Mouse (Mus musculus) Patski (cell line): ENCODE data around the gene Slc25a19. TPM values are rescaled to one million over a fixed set of nuclear protein-coding genes. Genes with fewer than 3 reads are reported as not detected.

Source experiments
- ATAC-seq: fragments of 100-300 bp; one replicate; pipeline ENCODE4 v1.8.0; 2021
- CTCF ChIA-PET: fragments of 350-600 bp; sonication (Branson Sonifier 250); formaldehyde crosslinking; loops from one replicate; lab custom pipeline; 2022; ENCODE audit warnings: inconsistent platforms; lab: Charles Lee
- POLR2A ChIA-PET: fragments of 350-600 bp; sonication (Branson Sonifier 250); formaldehyde crosslinking; loops from one replicate; lab custom pipeline; 2022; ENCODE audit warnings: antibody characterized with exemption, inconsistent platforms; lab: Charles Lee
- DNase-seq: peaks from one replicate; pipeline ENCODE4 v3.0.0-alpha.2; 2011; ENCODE audit warnings: low read depth, low spot score
- H3K27me3 ChIP-seq: fragments of 371-371 bp; one replicate; pipeline ENCODE4 v1.5.1; 2021
- CTCF ChIP-seq: fragments of 100-300 bp; IDR thresholded peaks from one replicate; pipeline ENCODE4 v1.5.1; 2021
- in situ Hi-C: fragments of 300-500 bp; cut with MboI; formaldehyde crosslinking; loops from 3 replicates; pipeline ENCODE4 v1.11.1; 2018; ENCODE audit warnings: low pct_unique_long_range_greater_than_20kb, mixed read lengths
- polyA plus RNA-seq: library from polyadenylated mRNA; unstranded; gene quantifications from one replicate; pipeline ENCODE4 v1.2.3, GENCODE M21; 2021

Slc25a19 gene
- polyA plus RNA-seq, 1 experiment from 2014 or later: 48.1 TPM

DNA sequence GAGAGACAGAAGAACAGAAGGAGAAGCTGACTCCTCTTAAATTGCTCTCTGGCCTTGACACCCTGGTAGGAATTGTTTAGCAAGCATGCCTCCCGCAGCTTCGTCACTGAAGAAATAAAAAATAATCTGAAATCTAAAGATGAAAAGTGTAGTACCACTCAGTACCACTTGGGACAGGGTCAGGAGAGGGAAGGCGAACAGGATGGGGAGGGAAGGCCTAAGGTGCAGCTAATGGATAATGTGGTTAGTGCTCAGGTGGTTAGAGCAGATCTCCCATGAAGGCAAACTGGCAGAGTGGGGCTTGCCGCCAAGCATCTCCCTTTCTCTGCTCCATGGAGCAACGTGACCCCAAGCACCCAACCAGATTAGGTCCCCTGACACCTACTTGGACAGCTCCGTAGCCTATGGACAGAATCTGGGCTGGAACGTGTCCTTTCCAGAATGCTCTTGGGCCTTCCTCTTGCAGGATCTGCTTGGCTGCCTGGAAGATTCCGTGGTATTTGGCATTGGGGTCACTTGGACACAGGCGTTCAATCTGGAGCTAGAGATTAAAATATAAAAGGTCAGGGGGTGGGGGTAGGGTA is 4.5 kb downstream of the Slc25a19 start:
- in situ Hi-C loops: no loop called here
- ChIA-PET CTCF (interaction anchor here (2.2 kb wide), 1 partner anchor 10 kb away, joined by 8 read pairs; the partner anchor contains the start of gene Mif4gd), POLR2A (no interaction called here)
- DNase-seq (no peak), ATAC-seq (no peak)
- H3K27me3 ChIP-seq: no peaks in the 10 kb centered on the region
- no peak for TF ChIP-seq CTCF

DNA sequence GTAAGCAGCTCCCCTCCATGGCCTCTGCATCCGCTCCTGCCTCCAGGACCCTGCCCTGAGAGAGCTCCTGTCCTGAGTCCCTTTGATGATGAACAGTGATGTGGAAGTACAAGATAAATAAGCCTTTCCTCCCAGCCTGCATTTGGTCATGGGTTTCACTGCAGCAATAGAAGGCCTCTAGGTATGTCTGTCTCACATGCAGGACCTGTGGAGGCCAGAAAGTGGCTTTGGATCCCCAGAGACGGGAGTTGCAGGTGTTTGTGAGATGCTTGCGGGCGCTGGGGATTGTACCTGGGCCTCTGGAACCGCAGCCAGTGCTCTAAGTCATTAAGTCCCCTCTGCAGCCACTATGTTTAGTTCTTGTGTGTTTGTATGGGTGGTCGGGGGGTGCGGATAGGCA is 8.1 kb downstream of the Slc25a19 start:
- TF ChIP-seq CTCF: no peak
- POLR2A ChIA-PET: no interaction called here
- H3K27me3 ChIP-seq: no peaks in the 10 kb centered on the region
- in situ Hi-C loops: no loop called here
- CTCF ChIA-PET: no interaction called here
- DNase-seq (no peak), ATAC-seq (no peak)

DNA sequence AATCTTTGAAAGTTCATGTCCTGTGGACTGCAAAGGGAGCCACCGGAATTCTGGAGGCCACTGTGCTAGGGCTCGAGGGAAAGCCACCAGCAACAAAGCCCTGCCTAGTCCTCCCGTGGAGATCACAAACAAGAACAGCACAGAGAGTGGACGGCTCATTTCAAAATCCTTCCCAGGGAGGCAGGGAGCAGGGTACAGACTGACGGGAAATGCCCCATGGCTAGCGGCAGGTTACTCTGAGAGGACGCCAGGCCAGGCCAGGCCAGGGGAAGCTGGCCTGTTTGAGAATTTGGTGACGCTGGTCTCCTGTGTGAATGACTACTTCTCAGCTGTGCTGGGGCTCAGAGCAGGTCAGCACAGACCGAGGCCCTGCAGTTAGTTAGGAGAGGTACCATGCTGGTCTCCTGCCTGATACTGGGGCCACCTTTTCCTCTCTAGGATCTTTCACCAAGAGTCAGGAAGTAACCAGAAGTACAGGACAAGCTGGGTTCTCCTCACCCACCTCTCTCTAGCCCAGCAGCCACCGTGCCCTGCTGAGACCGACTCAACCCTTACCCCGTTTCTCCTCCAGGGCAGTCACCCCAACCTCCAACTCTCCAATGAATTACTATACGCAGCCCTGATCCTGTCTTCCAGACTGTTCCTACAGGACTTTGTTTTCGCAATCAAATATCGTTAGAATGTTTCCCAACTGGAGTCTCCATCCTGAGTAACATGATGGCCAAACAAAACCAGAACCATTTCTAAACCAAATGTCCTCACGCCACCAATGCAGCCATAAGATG is 9.2 kb downstream of the Slc25a19 start:
- DNase-seq: no peak
- ChIA-PET CTCF (no interaction called here), POLR2A (interaction anchor here (0.8 kb wide), 1 partner anchor 9 kb away, joined by 3 read pairs; no protein-coding TSS in a partner anchor)
- no peaks in the 10 kb centered on the region for H3K27me3 ChIP-seq
- no peak for ATAC-seq
- in situ Hi-C loops: no loop called here
- no peak for TF ChIP-seq CTCF

- no peak for TF ChIP-seq CTCF
- H3K27me3 ChIP-seq: no peaks in the 10 kb centered on the region
- in situ Hi-C loops: no loop called here
- DNase-seq (no peak), ATAC-seq (no peak)
- ChIA-PET POLR2A (interaction anchor here (0.8 kb wide), 1 partner anchor 9 kb away, joined by 3 read pairs; no protein-coding TSS in a partner anchor), CTCF (no interaction called here)
Observed at GRCm38 (mm10) chr11:115618001-115618400, 10.1 kb downstream of the Slc25a19 start.

- TF ChIP-seq CTCF: no peak
- ChIA-PET POLR2A (no interaction called here), CTCF (interaction anchor here (1.2 kb wide), 1 partner anchor 9 kb away, joined by 5 read pairs; no protein-coding TSS in a partner anchor)
- in situ Hi-C loops: no loop called here
- ATAC-seq: no peak
- no peak for DNase-seq
- H3K27me3 ChIP-seq: no peaks in the 10 kb centered on the region
Observed at GRCm38 (mm10) chr11:115616893-115617292, 11.2 kb downstream of the Slc25a19 start.

GRCm38 (mm10) chr11:115616371-115616770 is 11.7 kb downstream of the Slc25a19 start:
- in situ Hi-C loops: no loop called here
- ChIA-PET POLR2A (no interaction called here), CTCF (interaction anchor here (1.2 kb wide), 1 partner anchor 9 kb away, joined by 5 read pairs; no protein-coding TSS in a partner anchor)
- no peaks in the 10 kb centered on the region for H3K27me3 ChIP-seq
- TF ChIP-seq CTCF: no peak
- DNase-seq: no peak
- ATAC-seq: no peak

DNA sequence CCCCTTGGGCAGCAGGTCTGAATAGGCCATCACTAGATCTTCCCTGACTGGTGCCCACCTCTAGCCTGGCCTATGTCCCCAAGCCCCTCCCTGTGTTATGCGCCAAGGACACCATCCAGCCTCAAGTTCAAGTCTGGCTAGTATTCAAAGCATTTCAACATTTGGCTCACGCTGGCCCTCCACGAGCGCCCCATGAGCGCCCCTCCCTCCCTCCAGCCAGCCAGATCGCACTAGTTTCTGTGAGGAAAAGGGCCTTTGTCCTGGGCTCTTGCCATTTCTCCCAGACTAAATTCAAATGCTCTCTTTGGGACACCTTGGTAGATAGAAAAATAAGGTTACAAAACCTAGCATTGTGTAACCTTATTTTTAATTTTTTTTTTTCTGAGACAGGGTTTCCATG is 12.2 kb downstream of the Slc25a19 start:
- ATAC-seq (no peak), DNase-seq (no peak)
- H3K27me3 ChIP-seq: no peaks in the 10 kb centered on the region
- CTCF ChIA-PET: interaction anchor here (1.2 kb wide), 1 partner anchor 10 kb away, joined by 5 read pairs; no protein-coding TSS in a partner anchor
- POLR2A ChIA-PET: no interaction called here
- in situ Hi-C loops: no loop called here
- TF ChIP-seq CTCF: no peak

- no peak for TF ChIP-seq CTCF
- POLR2A ChIA-PET: interaction anchor here (0.6 kb wide), 1 partner anchor 14 kb away, joined by 5 read pairs; no protein-coding TSS in a partner anchor
- no peaks in the 10 kb centered on the region for H3K27me3 ChIP-seq
- no peak for ATAC-seq
- in situ Hi-C loops: no loop called here
- DNase-seq: no peak
- CTCF ChIA-PET: no interaction called here
Observed at GRCm38 (mm10) chr11:115615108-115615825, 12.8 kb downstream of the Slc25a19 start.

DNA sequence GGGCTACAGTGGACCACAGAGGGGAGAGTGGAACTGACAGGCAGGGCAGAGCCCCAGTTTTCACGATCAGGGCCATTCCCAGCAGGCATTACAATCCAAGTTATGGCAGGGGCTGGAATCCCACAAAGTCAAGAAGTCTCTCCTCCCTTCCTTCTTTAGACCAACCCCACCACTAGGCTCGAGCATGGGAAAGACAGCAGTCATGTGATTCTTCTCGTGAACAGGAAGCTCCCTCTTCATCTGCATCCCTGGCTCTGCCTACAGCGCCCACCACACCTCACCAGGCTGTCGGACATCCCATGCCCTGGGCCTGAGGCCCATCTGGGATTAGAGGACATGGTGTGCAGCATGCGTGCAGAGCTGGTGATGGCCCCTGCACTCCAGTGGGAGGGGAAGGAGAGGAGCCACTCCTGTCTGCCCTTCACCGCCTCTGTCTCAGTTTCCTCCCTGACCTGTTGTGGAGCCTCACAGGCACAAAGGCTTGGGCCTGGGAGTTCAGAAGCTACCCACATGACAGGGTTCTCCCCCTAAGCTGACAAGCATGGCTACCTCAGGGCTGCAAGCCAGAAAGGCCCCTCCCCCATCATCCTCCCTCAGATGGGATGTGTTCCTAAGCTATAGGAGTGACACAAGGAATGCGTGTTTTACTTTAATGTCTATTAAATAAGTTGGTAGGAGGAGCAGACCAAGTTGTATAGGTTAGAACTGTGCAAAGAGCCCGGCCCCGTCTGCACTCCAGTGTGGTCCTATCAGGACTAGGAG is 13.6 kb downstream of the Slc25a19 start:
- no peaks in the 10 kb centered on the region for H3K27me3 ChIP-seq
- in situ Hi-C loops: no loop called here
- CTCF ChIA-PET: interaction anchor here (2.7 kb wide), 1 partner anchor 17 kb away, joined by 9 read pairs; no protein-coding TSS in a partner anchor
- ATAC-seq: no peak
- no peak for TF ChIP-seq CTCF
- POLR2A ChIA-PET: no interaction called here
- no peak for DNase-seq
